Mouse (Mus musculus) bone marrow macrophage, adult 2 months (primary cell): Measurements from ENCODE around the gene Nhlrc1.

ENCODE experiments used
- CTCF ChIP-seq: IDR thresholded peaks from 2 replicates; pipeline ENCODE4 v1.5.1; 2012; ENCODE audit warnings: low read depth, mild to moderate bottlenecking, low read length, moderate library complexity
- POLR2A ChIP-seq: IDR thresholded peaks from 2 replicates; pipeline ENCODE4 v1.6.1; 2012; ENCODE audit warnings: mild to moderate bottlenecking, low read depth, low read length, borderline replicate concordance

GRCm38 (mm10) chr13:46992516-46993273 lies 22.0 kb downstream of the Nhlrc1 start:
- TF ChIP-seq CTCF: no peak
- no peak for TF ChIP-seq POLR2A
